Mouse (Mus musculus) kidney, postnatal 25 days (tissue): ENCODE data around the gene Hoxd4.

Experiments used
- DNase-seq, 2 experiments: peaks; one replicate each; pipeline ENCODE4 v3.0.0; 2021; ENCODE audit warnings: mixed read lengths in 2 of 2

Hoxd4 gene

DNA sequence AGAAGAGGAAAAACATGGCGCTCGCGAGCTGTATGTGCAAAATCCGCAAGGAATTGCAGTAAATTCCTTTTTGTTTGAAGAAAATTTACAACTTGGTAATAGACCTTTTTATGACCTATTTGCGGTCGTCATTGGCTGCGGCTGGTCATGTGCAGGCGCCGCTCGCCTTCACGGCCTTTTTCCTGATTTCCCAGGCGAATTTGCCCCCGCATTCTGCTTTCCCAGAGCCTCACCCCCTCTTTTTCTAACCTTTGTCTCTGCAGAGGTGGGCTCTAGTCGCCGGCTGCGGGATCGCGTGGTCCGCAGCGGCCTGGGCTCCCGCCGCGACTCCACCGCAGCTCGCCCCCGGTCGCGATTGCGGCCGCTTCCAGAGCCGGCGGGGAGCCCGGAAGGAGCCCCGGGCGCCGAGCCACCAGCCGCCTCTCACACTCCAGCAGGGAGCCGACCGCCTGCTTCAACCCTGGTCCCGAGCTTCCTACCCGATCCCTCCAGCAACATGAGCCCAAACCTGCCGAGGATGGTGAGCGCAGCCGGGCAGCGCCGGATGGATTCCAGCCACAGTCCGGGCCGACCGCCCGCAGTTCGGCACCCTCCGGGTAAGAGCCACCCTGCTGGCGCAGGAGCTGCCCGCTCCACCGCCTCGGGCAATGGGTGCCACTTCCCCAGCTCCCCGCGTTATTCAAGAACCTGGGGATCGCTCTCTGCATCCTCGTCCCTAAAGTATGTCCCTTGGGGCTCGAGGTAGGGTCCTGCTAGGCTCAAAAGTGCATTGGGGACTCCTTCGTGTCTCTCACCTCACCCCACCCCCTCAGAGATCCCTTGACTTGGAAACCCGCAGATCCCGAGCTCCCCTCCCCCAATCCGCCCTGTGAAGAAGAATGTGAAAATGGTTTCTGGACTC lies at the start of gene Hoxd4, which contains the start of gene Hoxd3:
TSS of gene Hoxd4 (plus strand) at position 209 of the 901 bp plus-strand sequence.
TSS of gene Hoxd3 (plus strand) at position 207 of the 901 bp plus-strand sequence.
- DNase-seq = peak; percentile 80 to 87

- peak; percentile 74 to 77 for DNase-seq
Observed at GRCm38 (mm10) chr2:74663291-74663925, 48.3 kb upstream of the Hoxd4 start.

DNA sequence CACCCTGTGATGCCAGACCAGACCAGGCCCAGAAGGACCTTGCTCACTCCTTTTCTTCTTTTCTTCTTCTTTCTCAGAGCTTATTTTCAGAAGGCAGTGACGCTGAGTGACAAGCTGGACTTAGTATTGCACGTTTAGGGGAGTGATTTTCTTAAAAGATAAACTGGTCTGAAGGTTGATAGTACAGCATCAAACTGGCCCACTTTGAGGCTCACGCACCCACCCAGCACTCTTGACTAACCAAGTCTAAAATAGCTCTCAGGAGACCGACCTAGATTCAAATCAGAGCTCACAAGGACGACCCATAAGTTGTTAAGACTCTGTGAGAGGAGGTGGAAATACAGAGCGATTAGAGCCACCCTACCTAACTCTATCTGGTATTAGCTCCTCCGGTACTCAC lies 45.3 kb upstream of the Hoxd4 start:
- no peak for DNase-seq

GRCm38 (mm10) chr2:74667191-74667841 lies 44.4 kb upstream of the Hoxd4 start:
- peak in 1 of 2 experiments; percentile 44 for DNase-seq

- no peak for DNase-seq
Observed at GRCm38 (mm10) chr2:74667842-74668357, 43.8 kb upstream of the Hoxd4 start, which contains the start of gene Hoxd13. Hoxd13 (plus strand) TSS chr2:74668310.

DNA sequence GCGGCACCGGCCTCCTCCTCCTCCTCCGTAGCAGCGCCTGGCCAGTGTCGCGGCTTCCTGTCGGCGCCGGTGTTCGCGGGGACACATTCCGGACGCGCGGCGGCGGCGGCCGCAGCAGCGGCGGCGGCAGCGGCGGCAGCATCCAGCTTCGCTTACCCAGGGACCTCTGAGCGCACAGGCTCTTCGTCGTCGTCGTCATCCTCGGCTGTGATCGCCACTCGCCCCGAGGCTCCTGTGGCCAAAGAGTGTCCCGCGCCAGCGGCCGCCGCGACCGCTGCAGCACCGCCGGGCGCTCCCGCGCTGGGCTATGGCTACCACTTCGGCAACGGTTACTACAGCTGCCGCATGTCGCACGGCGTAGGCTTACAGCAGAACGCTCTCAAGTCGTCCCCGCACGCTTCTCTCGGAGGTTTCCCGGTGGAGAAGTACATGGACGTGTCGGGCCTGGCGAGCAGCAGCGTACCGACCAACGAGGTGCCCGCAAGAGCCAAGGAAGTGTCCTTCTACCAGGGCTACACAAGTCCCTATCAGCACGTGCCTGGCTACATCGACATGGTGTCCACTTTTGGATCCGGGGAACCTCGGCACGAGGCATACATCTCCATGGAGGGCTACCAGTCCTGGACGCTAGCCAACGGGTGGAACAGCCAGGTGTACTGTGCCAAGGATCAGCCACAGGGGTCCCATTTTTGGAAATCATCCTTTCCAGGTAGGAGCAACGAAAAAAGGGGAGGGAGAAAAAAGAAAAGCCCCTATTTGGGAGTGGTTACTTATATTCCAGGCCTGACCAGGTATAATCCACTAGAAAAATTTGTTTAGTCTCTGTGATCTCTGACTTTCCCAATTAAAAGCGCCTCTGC lies 43.1 kb upstream of the Hoxd4 start:
- peak in 1 of 2 experiments; percentile 17 for DNase-seq

- DNase-seq = no peak
Observed at GRCm38 (mm10) chr2:74669230-74669578, 42.5 kb upstream of the Hoxd4 start.

GRCm38 (mm10) chr2:74669650-74670235 lies 42.0 kb upstream of the Hoxd4 start:
- DNase-seq = no peak

GRCm38 (mm10) chr2:74670632-74671188 lies 41.0 kb upstream of the Hoxd4 start:
- DNase-seq = no peak

GRCm38 (mm10) chr2:74671847-74672246 lies 39.9 kb upstream of the Hoxd4 start:
- no peak for DNase-seq

DNA sequence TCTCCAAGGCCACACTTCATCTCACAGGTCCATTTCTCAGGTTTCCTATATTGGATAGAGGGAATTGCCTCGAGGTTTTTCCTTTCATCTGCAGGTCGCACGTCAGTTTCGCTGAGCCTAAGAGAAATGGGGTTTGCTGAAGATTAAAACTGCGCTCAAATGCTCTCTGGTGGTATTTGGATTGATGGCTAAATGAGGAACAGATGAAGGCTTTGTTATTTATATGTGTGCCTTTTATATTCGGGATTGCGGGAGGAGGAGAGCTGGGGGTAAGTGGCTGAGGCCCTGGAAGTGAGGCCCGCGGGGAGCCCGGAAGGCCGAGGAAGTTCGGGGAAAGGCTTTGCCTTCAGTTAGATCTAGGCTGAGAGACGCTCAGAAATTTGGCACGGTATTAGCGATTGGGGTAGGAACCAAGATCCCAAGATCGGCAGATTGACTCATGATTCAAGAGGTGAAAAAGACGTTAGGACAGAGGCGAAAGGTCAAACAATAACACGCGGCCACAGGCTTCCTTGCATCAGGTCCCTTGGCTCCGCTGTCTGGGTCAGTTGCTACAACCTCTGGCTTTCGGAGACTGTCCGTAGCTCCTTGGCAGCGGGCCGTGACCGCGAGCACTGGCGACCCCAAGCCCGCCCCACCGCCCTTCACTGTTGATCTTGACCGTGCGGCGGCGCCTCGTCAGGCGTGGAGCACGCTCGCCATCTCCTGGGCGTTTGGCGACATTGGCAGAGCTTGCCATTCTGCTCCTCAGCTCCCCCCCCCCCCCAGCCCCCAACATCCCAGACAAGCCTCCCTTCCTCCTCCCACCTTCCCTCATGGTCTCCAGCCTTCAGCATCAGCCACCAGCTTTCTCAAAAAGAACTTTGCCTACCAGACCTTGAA lies 39.0 kb upstream of the Hoxd4 start:
- DNase-seq = peak; percentile 65 to 74

- no peak for DNase-seq
Observed at GRCm38 (mm10) chr2:74673835-74674425, 37.8 kb upstream of the Hoxd4 start.

DNA sequence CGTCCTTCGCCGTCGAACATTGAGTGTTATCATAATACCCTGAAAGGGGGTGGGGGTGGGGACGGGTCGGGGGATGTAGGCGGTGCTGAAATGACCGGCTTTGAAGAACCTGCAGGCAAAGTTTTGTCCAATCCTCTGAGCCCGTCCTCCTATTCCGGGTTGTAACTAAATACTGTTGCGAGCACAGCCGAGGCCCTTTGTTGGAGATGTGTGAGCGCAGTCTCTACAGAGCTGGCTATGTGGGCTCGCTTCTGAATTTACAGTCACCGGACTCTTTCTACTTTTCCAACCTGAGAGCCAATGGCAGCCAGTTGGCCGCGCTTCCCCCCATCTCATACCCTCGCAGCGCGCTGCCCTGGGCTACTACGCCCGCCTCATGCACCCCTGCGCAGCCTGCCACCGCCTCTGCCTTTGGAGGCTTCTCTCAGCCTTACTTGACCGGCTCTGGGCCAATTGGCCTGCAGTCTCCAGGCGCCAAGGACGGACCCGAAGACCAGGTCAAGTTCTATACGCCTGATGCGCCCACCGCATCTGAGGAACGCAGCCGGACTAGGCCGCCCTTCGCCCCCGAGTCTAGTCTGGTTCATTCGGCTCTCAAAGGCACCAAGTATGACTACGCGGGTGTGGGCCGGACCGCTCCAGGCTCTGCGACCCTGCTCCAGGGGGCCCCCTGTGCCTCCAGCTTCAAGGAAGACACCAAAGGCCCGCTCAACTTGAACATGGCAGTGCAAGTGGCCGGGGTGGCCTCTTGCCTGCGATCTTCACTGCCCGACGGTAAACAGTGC lies 36.7 kb upstream of the Hoxd4 start, which contains the start of gene Hoxd12:
TSS of gene Hoxd12 (plus strand) at position 133 of the 785 bp plus-strand sequence.
- DNase-seq = no peak

GRCm38 (mm10) chr2:74675666-74676282 lies 36.0 kb upstream of the Hoxd4 start:
- DNase-seq = no peak

DNA sequence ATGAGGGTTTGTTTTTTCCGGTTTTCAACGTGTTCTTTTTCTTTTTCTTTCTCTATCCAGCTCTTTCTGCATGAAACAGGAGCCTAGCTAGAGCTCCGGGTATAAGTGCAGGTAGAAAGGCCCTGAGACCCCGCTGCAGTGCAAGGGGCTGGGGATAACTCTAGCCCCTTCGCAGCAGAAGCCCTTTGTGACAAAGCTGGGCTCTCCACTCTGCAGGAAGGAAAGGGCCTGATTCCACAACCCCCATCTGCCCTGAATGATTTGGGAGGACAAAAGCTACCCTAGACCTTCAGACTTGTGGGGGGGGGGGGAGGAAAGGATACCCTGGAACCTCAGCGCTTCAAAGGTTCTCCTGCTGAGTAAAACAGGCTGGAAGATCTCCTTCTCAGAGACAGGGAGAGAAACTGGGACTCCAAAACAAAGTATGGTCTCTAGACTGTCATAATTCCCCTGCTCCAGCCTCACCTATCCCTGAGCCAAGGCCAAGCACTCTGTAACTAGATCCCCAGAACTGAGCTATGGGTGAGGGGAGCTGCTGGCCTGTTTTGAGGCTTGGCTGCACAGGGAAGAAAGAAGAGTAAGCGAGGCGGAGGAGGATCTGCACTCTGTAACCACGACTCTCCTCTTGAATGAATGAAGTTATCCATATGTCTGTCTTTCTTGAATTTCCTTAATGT lies 35.2 kb upstream of the Hoxd4 start:
- DNase-seq = no peak

DNA sequence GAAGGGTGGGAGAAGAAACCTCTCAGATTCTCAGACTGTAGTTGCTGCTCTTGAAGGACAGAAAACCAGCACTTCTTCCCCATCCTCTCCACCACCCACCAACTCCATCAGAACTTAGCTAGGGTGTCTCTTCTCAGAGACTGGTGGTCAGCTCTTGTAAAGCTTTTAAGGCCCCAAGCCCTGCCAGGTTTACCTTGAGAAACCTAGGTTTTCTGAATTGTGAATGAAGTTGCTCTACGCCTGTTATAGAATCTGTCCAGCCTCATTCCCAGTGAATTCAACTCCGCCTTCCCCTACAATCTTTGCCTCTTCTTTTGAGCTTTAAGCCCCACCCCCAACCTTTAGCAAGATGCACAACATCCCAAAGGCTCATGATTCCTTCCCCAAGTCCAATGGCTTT lies 34.6 kb upstream of the Hoxd4 start:
- DNase-seq = no peak

DNA sequence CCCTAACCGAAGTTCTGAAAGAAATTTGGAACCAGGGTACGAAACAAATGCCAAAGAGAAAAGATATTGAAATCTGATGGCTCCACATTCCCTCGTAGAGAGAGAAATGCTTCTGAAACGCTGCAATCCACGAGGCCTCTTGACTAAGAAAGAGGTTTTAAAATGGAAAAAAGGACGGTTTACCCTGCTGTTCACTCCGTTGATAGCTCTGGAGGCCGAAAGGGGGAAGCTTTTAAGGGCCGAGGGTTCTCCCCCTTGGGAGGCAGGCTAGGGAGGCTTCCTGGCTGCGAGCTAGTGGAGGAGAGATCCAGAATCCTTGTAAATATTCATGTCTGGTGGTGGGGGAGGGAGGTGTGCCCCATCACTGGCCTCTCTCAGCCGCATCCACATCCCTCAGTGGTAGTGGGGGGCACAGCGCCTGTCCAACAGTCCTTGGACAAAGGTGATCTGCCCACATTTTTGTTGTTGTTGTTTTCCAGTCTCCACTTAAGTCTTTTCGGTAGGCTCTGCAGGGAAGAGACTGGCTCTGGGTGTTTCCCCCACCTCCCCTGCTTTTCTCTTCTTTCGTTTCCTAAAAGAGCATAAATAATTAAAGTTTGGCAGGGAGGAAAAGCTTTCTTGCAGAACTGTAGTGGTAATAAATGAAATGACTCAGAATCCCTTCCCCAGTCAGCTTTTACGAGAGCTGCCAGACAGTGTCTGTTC lies 32.7 kb upstream of the Hoxd4 start, which contains the start of gene Hoxd11:
TSS of gene Hoxd11 (plus strand) at position 667 of the 705 bp plus-strand sequence.
- no peak for DNase-seq
